Mouse (Mus musculus): ENCODE measurements at regions not wholly inside any gene's neighbourhood (a gene's known extent, or its start where the extent isn't known, plus 50 kb on each side); places are given as distances from the start of the nearest gene placed in this dataset.

DNA sequence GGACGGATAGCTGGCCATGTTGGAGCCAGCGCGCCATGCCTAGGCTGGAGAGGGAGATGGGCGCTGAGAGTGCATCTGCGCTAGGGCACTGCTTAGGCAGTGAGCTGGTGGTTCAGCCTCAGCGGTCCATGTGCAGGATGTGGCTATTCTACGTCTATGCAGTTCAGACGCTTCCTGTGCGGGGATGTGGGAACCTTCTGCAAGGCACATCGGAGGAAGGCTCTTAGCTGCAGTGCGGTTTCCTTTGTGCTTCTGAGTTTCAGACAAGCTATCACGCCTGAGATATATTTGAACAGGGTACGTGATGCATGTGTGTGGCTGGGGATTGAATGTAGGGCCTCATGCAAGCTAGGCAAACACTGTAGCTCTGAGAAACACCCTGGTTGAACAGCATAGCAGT is 54.4 kb upstream of the Lrpprc start:
- no peak overlapping the region for H3K9ac ChIP-seq (ENCODE audit: low read length)
- 70% methylated on average over 13 of the region's 13 CpGs for WGBS
- H3K9me3 ChIP-seq (replicated peaks; ENCODE audit: control insufficient read depth, low read length), result no peaks in the 10 kb centered on the region
- no peak overlapping the region for H3K27ac ChIP-seq (ENCODE audit: low read length)
- no peak overlapping the region for H3K4me3 ChIP-seq (ENCODE audit: low read length)
- no peaks in the 10 kb centered on the region for H3K4me1 ChIP-seq (ENCODE audit: control insufficient read depth, insufficient read depth, low read length)
- no peaks in the 10 kb centered on the region for H3K36me3 ChIP-seq (ENCODE audit: control insufficient read depth, insufficient read depth)
- peak; percentile 69 for ATAC-seq (replicated peaks; ENCODE audit: extremely low read depth, insufficient read depth, low FRiP score)
- H3K4me2 ChIP-seq (ENCODE audit: low read depth, low read length), result no peak overlapping the region
- no peaks in the 10 kb centered on the region for H3K27me3 ChIP-seq (ENCODE audit: control insufficient read depth, insufficient read depth, low read length)

DNA sequence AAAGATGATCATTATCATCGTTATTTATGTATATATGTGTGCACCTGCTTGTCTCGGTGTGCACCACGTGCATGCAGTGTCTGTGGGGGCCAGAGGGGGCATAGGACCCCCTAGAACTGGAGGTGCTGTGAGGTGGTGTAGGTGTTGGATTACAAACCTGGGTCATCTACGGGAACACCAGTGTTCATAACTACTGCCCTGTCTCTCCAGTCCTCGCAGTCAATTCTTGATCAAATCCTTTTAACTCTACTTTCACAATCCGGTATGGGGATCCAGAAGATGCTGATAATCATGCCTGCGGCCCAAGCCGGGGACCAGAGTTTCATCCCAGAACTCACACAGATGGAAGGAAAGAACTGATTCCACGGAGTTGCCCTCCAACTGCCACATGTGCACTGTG is 55.6 kb upstream of the Lrpprc start:
- Histone ChIP-seq H3K4me2 (ENCODE audit: low read depth, low read length) (no peak overlapping the region), H3K27me3 (ENCODE audit: control insufficient read depth, insufficient read depth, low read length) (no peaks in the 10 kb centered on the region), H3K27ac (ENCODE audit: low read length) (no peak overlapping the region), H3K9ac (ENCODE audit: low read length) (no peak overlapping the region), H3K4me3 (ENCODE audit: low read length) (no peak overlapping the region), H3K36me3 (ENCODE audit: control insufficient read depth, insufficient read depth) (no peaks in the 10 kb centered on the region), H3K4me1 (ENCODE audit: control insufficient read depth, insufficient read depth, low read length) (no peaks in the 10 kb centered on the region), H3K9me3 (replicated peaks; ENCODE audit: control insufficient read depth, low read length) (no peaks in the 10 kb centered on the region)
- ATAC-seq (replicated peaks; ENCODE audit: extremely low read depth, insufficient read depth, low FRiP score), result no peak
- WGBS, result 79% methylated on average over 9 of the region's 9 CpGs

GRCm38 (mm10) chr17:84848385-84849030 is 57.9 kb upstream of the Lrpprc start:
- H3K27ac ChIP-seq (ENCODE audit: low read length), result no peak overlapping the region
- H3K36me3 ChIP-seq (ENCODE audit: control insufficient read depth, insufficient read depth), result no peaks in the 10 kb centered on the region
- H3K4me2 ChIP-seq (ENCODE audit: low read depth, low read length), result no peak overlapping the region
- H3K9me3 ChIP-seq (replicated peaks; ENCODE audit: control insufficient read depth, low read length), result no peaks in the 10 kb centered on the region
- H3K9ac ChIP-seq (ENCODE audit: low read length), result no peak overlapping the region
- no peaks in the 10 kb centered on the region for H3K27me3 ChIP-seq (ENCODE audit: control insufficient read depth, insufficient read depth, low read length)
- ATAC-seq (replicated peaks; ENCODE audit: extremely low read depth, insufficient read depth, low FRiP score), result no peak
- no peak overlapping the region for H3K4me3 ChIP-seq (ENCODE audit: low read length)
- 50% methylated on average over 14 of the region's 14 CpGs for WGBS
- H3K4me1 ChIP-seq (ENCODE audit: control insufficient read depth, insufficient read depth, low read length), result no peaks in the 10 kb centered on the region

DNA sequence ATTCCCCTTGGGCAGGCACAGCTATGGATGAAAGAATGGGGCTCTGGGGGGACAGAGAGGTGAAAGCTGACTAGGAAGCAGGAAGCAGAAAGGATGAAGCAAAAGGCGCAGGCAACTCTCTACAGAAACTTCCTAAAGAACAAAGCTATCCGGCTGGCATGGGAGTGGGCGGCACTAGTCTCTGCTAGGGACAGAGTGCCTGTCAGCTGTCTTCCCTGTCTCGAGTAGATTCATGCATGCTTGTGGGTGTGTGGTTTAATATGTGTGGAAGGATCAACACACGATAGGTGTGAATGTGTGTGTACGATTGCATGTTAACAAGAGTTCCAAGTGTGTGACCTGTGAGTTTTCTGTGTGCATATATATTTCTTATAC is 58.4 kb upstream of the Lrpprc start:
- no peak overlapping the region for H3K9ac ChIP-seq (ENCODE audit: low read length)
- no peak overlapping the region for H3K4me2 ChIP-seq (ENCODE audit: low read depth, low read length)
- H3K36me3 ChIP-seq (ENCODE audit: control insufficient read depth, insufficient read depth), result no peaks in the 10 kb centered on the region
- H3K27me3 ChIP-seq (ENCODE audit: control insufficient read depth, insufficient read depth, low read length), result no peaks in the 10 kb centered on the region
- no peaks in the 10 kb centered on the region for H3K4me1 ChIP-seq (ENCODE audit: control insufficient read depth, insufficient read depth, low read length)
- no peak overlapping the region for H3K27ac ChIP-seq (ENCODE audit: low read length)
- no peak for ATAC-seq (replicated peaks; ENCODE audit: extremely low read depth, insufficient read depth, low FRiP score)
- whole genome bisulfite sequencing, result 59% methylated on average over 6 of the region's 6 CpGs
- no peak overlapping the region for H3K4me3 ChIP-seq (ENCODE audit: low read length)
- H3K9me3 ChIP-seq (replicated peaks; ENCODE audit: control insufficient read depth, low read length), result no peaks in the 10 kb centered on the region

DNA sequence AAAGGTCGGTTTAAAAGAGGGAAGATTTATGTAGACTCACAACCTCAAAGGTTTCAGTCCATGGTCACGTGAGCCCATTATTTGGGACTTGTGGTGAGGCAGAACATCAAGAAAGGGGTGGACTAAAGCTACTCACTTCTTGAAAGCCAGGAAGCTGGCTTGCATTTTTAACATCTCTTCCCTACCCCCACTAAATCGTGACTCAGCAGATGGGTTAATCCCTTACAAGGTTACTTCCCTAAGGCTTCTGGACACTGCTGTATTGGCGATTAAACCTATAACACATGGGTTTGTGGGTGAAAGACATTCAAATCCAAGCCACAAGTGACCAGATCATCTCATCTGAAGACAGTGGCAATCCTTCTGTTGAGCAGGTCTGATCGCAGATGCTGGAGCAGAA is 59.9 kb upstream of the Lrpprc start:
- no peaks in the 10 kb centered on the region for H3K4me1 ChIP-seq (ENCODE audit: control insufficient read depth, insufficient read depth, low read length)
- no peak overlapping the region for H3K9ac ChIP-seq (ENCODE audit: low read length)
- H3K27ac ChIP-seq (ENCODE audit: low read length), result no peak overlapping the region
- H3K27me3 ChIP-seq (ENCODE audit: control insufficient read depth, insufficient read depth, low read length), result no peaks in the 10 kb centered on the region
- no peaks in the 10 kb centered on the region for H3K36me3 ChIP-seq (ENCODE audit: control insufficient read depth, insufficient read depth)
- ATAC-seq (replicated peaks; ENCODE audit: extremely low read depth, insufficient read depth, low FRiP score), result no peak
- no peak overlapping the region for H3K4me2 ChIP-seq (ENCODE audit: low read depth, low read length)
- no peaks in the 10 kb centered on the region for H3K9me3 ChIP-seq (replicated peaks; ENCODE audit: control insufficient read depth, low read length)
- H3K4me3 ChIP-seq (ENCODE audit: low read length), result no peak overlapping the region
- WGBS, result 64% methylated on average over 5 of the region's 5 CpGs

DNA sequence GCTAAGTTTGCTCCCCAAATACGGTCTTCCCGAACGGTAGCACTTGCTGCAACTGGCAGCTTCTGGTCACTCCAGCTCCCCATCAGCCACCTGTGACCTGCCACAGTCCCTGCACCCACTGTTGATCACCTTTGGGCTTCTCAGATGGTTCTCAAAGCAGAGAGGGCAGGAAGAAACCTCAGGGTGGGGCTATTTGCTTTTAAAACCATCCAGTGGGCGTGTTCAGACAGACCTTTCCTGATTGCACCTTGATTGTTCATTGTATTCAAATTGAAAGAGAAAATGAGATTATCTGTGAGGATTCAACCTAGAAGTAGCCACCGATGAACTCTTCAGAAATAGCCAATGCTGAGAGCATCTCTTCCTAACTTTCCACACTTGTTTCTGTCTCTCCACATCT is 60.3 kb upstream of the Lrpprc start:
- no peak overlapping the region for H3K9ac ChIP-seq (ENCODE audit: low read length)
- no peak for ATAC-seq (replicated peaks; ENCODE audit: extremely low read depth, insufficient read depth, low FRiP score)

DNA sequence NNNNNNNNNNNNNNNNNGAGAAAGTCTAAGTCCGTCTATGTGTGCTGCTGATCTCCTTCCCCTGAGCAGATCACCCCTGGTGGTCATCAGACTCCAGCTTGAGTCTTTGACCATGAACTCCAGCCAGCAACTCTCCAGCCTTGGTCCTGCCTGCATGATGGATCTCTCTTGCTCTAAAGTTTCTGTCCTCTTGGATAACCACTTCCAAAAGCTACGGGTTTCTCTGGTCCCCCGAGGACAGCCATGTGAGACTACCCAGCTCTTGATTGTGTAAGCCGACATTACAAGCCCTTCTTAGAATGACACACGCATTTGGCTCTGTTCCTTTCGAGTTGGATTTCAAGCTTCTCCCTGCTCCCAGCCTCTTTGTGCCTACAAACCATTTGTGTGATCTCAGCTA is 66.4 kb upstream of the Lrpprc start:
- Histone ChIP-seq H3K9ac (ENCODE audit: low read length) (no peak overlapping the region), H3K27ac (ENCODE audit: low read length) (no peak overlapping the region), H3K27me3 (ENCODE audit: control insufficient read depth, insufficient read depth, low read length) (no peaks in the 10 kb centered on the region), H3K4me3 (ENCODE audit: low read length) (no peak overlapping the region), H3K4me1 (ENCODE audit: control insufficient read depth, insufficient read depth, low read length) (no peaks in the 10 kb centered on the region), H3K4me2 (ENCODE audit: low read depth, low read length) (no peak overlapping the region), H3K36me3 (ENCODE audit: control insufficient read depth, insufficient read depth) (no peaks in the 10 kb centered on the region), H3K9me3 (replicated peaks; ENCODE audit: control insufficient read depth, low read length) (no peaks in the 10 kb centered on the region)
- no peak for ATAC-seq (replicated peaks; ENCODE audit: extremely low read depth, insufficient read depth, low FRiP score)
- WGBS, result 75% methylated on average over 6 of the region's 6 CpGs

More for the DNA sequence above, 60.3 kb upstream of the Lrpprc start:
- H3K4me1 ChIP-seq (ENCODE audit: control insufficient read depth, insufficient read depth, low read length), result no peaks in the 10 kb centered on the region
- no peaks in the 10 kb centered on the region for H3K27me3 ChIP-seq (ENCODE audit: control insufficient read depth, insufficient read depth, low read length)
- no peak overlapping the region for H3K27ac ChIP-seq (ENCODE audit: low read length)
- H3K9me3 ChIP-seq (replicated peaks; ENCODE audit: control insufficient read depth, low read length), result no peaks in the 10 kb centered on the region
- no peak overlapping the region for H3K4me3 ChIP-seq (ENCODE audit: low read length)
- WGBS, result 77% methylated on average over 5 of the region's 5 CpGs
- no peak overlapping the region for H3K4me2 ChIP-seq (ENCODE audit: low read depth, low read length)
- no peaks in the 10 kb centered on the region for H3K36me3 ChIP-seq (ENCODE audit: control insufficient read depth, insufficient read depth)

DNA sequence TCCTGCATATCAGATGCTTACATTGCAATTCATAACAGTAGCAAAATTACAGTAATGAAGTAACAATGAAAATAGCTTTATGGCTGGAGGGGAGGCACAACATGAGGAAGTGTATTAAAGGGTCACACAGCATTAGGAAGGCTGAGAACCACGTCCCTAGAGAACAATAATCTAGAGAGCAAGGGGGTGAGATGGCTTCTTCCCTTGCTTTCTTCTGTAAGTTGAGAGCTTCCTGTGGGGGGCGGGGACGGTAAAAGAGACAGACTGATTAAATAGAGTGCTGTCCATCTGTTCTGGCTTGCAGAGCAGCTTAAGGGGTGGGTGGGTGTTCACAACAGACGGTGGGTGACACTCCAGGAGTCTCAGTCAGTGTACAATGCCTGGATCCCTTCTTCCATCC is 68.2 kb upstream of the Lrpprc start:
- H3K4me3 ChIP-seq (ENCODE audit: low read length), result no peak overlapping the region
- H3K9me3 ChIP-seq (replicated peaks; ENCODE audit: control insufficient read depth, low read length), result no peaks in the 10 kb centered on the region
- H3K36me3 ChIP-seq (ENCODE audit: control insufficient read depth, insufficient read depth), result no peaks in the 10 kb centered on the region
- H3K9ac ChIP-seq (ENCODE audit: low read length), result no peak overlapping the region
- H3K4me2 ChIP-seq (ENCODE audit: low read depth, low read length), result no peak overlapping the region
- ATAC-seq (replicated peaks; ENCODE audit: extremely low read depth, insufficient read depth, low FRiP score), result no peak
- WGBS, result 24% methylated on average over 4 of the region's 4 CpGs
- H3K27ac ChIP-seq (ENCODE audit: low read length), result no peak overlapping the region
- H3K4me1 ChIP-seq (ENCODE audit: control insufficient read depth, insufficient read depth, low read length), result peaks cover 7% of the 10 kb centered on the region; the same call in 1 of the 2 replicates
- H3K27me3 ChIP-seq (ENCODE audit: control insufficient read depth, insufficient read depth, low read length), result no peaks in the 10 kb centered on the region

GRCm38 (mm10) chr17:84859916-84860315 is 69.3 kb upstream of the Lrpprc start:
- Histone ChIP-seq H3K27ac (ENCODE audit: low read length) (no peak overlapping the region), H3K9me3 (replicated peaks; ENCODE audit: control insufficient read depth, low read length) (no peaks in the 10 kb centered on the region), H3K9ac (ENCODE audit: low read length) (no peak overlapping the region), H3K27me3 (ENCODE audit: control insufficient read depth, insufficient read depth, low read length) (no peaks in the 10 kb centered on the region), H3K4me1 (ENCODE audit: control insufficient read depth, insufficient read depth, low read length) (peaks cover 10% of the 10 kb centered on the region; the same call in 1 of the 2 replicates), H3K36me3 (ENCODE audit: control insufficient read depth, insufficient read depth) (no peaks in the 10 kb centered on the region), H3K4me2 (ENCODE audit: low read depth, low read length) (no peak overlapping the region), H3K4me3 (ENCODE audit: low read length) (no peak overlapping the region)
- WGBS, result 69% methylated on average over 8 of the region's 8 CpGs
- peak; percentile 38; the same call in 1 of the 2 replicates for ATAC-seq (replicated peaks; ENCODE audit: extremely low read depth, insufficient read depth, low FRiP score)

All from heart, embryonic 16.5 days (tissue).